Mouse (Mus musculus): ENCODE data around the gene 4930579F01Rik. TPM values are rescaled to one million over a fixed set of nuclear protein-coding genes. Genes with fewer than 3 reads are reported as not detected.

4930579F01Rik gene
- total and polyA plus RNA-seq, 3 experiments, result not detected

DNA sequence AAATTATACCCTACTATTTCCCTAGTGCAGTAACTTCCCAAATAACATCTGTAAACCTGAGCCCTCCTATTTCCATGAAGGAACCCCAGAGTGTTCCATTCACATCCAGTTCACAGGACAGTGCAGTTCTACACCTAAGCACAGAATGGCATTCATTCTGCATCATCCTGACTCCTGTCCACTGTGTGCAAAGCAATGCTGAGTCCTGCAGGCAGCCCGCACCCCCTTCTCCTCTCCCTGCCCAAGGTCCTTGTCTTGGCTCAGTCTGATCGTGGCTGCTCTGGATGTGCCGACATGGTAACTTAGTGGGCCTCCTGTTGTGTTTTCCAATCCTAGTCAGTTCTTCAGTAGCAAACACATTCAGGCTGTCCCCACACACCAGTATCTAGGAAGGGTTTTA is 36.6 kb upstream of the 4930579F01Rik start:
- dilution Hi-C loops (cut with MboI; ENCODE audit: extremely low pct_ligation_motif_present, extremely low pct_unique_long_range_greater_than_20kb, low sequenced_read_pairs), result no loop called here
- DNase-seq (ENCODE audit: extremely low read depth), result no peak
- Histone ChIP-seq H3K27ac (ENCODE audit: insufficient read depth, low read depth) (no peak overlapping the region), H3K4me1 (ENCODE audit: control insufficient read depth in 1 of 2, insufficient read depth in 2 of 2) (peaks cover under 1 to 6% of the 10 kb centered on the region in 2 experiments; a peak in 1 of 4 replicates), H3K79me2 (replicated peaks; ENCODE audit: control insufficient read depth, extremely low read depth, insufficient read depth, poor library complexity, severe bottlenecking) (no peaks in the 10 kb centered on the region), H3K36me3 (replicated peaks in 1 of 2; ENCODE audit: control insufficient read depth in 1 of 2, insufficient read depth in 1 of 2, low read length in 1 of 2) (no peaks in the 10 kb centered on the region), H3K27me3 (replicated peaks) (no peaks in the 10 kb centered on the region), H3K4me2 (ENCODE audit: insufficient read depth, low read depth, poor library complexity, severe bottlenecking) (no peak overlapping the region), H3K9ac (ENCODE audit: insufficient read depth, low read depth) (no peak overlapping the region), H3K9me3 (replicated peaks; ENCODE audit: low read length) (no peaks in the 10 kb centered on the region), H3K4me3 (replicated peaks in 1 of 3; ENCODE audit: low read depth in 2 of 3, low read length in 2 of 3, poor library complexity in 1 of 3) (no peak overlapping the region)
- in situ Hi-C loops (cut with MboI; ENCODE audit: low pct_ligation_motif_present, low pct_unique_long_range_greater_than_20kb, low sequenced_read_pairs), result no loop called here
- TF ChIP-seq HCFC1 (IDR thresholded peaks at IDR 0.05; ENCODE audit: low read depth, low read length) (no peak), MEF2A (IDR thresholded peaks at IDR 0.05; ENCODE audit: borderline replicate concordance, low read depth, low read length) (no peak), USF1 (IDR thresholded peaks at IDR 0.05; ENCODE audit: low read depth, low read length) (no peak), MXI1 (IDR thresholded peaks at IDR 0.05; ENCODE audit: low read depth, low read length) (no peak), ZC3H11A (IDR thresholded peaks at IDR 0.05; ENCODE audit: low read depth, low read length) (no peak)

GRCm38 (mm10) chr3:138229448-138229847 is 35.8 kb upstream of the 4930579F01Rik start:
- no peak for TF ChIP-seq NRF1 (IDR thresholded peaks at IDR 0.05; ENCODE audit: low read depth, low read length)
- no peak for TF ChIP-seq SIN3A (IDR thresholded peaks at IDR 0.05; ENCODE audit: low read length)
- no peak for TF ChIP-seq HCFC1 (IDR thresholded peaks at IDR 0.05; ENCODE audit: low read depth, low read length)
- no peak for TF ChIP-seq IRF4 (IDR thresholded peaks at IDR 0.05; ENCODE audit: low read depth, low read length)
- no peak for TF ChIP-seq PAX5 (IDR thresholded peaks at IDR 0.05; ENCODE audit: low read length)
- TF ChIP-seq TCF12 (IDR thresholded peaks at IDR 0.05; ENCODE audit: low read depth, low read length), result no peak
- no peak for TF ChIP-seq MXI1 (IDR thresholded peaks at IDR 0.05; ENCODE audit: low read depth, low read length)
- no peak for TF ChIP-seq POLR2A (IDR thresholded peaks at IDR 0.05; ENCODE audit: low read depth, low read length)
- no peak for TF ChIP-seq BHLHE40 (IDR thresholded peaks at IDR 0.05; ENCODE audit: low read depth, low read length)
- no peak for TF ChIP-seq USF2 (conservative IDR thresholded peaks at IDR 0.05; ENCODE audit: low read depth, low read length)
- TF ChIP-seq ZKSCAN1 (IDR thresholded peaks at IDR 0.05; ENCODE audit: borderline replicate concordance, low read depth, low read length), result no peak
- TF ChIP-seq USF1 (IDR thresholded peaks at IDR 0.05; ENCODE audit: low read depth, low read length), result no peak
- TF ChIP-seq ZMIZ1 (IDR thresholded peaks at IDR 0.05; ENCODE audit: low read depth, low read length), result no peak
- no peak for TF ChIP-seq UBTF (IDR thresholded peaks at IDR 0.05; ENCODE audit: low read depth, low read length)
- TF ChIP-seq MYC (IDR thresholded peaks at IDR 0.05; ENCODE audit: low read depth, low read length), result no peak
- TF ChIP-seq E2F4 (IDR thresholded peaks at IDR 0.05; ENCODE audit: insufficient replicate concordance, low read depth, low read length), result no peak
- dilution Hi-C loops (cut with MboI; ENCODE audit: extremely low pct_ligation_motif_present, extremely low pct_unique_long_range_greater_than_20kb, low sequenced_read_pairs), result no loop called here
- H3K4me2 ChIP-seq (ENCODE audit: insufficient read depth, low read depth, poor library complexity, severe bottlenecking), result no peak overlapping the region
- H3K9ac ChIP-seq (ENCODE audit: insufficient read depth, low read depth), result no peak overlapping the region
- no peaks in the 10 kb centered on the region for H3K79me2 ChIP-seq (replicated peaks; ENCODE audit: control insufficient read depth, extremely low read depth, insufficient read depth, poor library complexity, severe bottlenecking)
- no peak overlapping the region for H3K27ac ChIP-seq (ENCODE audit: insufficient read depth, low read depth)
- no peak overlapping the region for H3K4me3 ChIP-seq (replicated peaks in 1 of 3; ENCODE audit: low read depth in 2 of 3, low read length in 2 of 3, poor library complexity in 1 of 3)
- DNase-seq (ENCODE audit: extremely low read depth), result no peak
- no peaks in the 10 kb centered on the region for H3K9me3 ChIP-seq (replicated peaks; ENCODE audit: low read length)
- no peaks in the 10 kb centered on the region for H3K27me3 ChIP-seq (replicated peaks)
- in situ Hi-C loops (cut with MboI; ENCODE audit: low pct_ligation_motif_present, low pct_unique_long_range_greater_than_20kb, low sequenced_read_pairs), result loop anchor here (10.0 kb wide), 1 partner anchor 205 kb away; no protein-coding TSS in a partner anchor
- peaks cover 5 to 10% of the 10 kb centered on the region in 2 experiments; a peak in 2 of 4 replicates for H3K4me1 ChIP-seq (ENCODE audit: control insufficient read depth in 1 of 2, insufficient read depth in 2 of 2)
- H3K36me3 ChIP-seq (replicated peaks in 1 of 2; ENCODE audit: control insufficient read depth in 1 of 2, insufficient read depth in 1 of 2, low read length in 1 of 2), result no peaks in the 10 kb centered on the region
